Mouse (Mus musculus): ENCODE measurements around the gene Pde4d.

Pde4d gene

DNA sequence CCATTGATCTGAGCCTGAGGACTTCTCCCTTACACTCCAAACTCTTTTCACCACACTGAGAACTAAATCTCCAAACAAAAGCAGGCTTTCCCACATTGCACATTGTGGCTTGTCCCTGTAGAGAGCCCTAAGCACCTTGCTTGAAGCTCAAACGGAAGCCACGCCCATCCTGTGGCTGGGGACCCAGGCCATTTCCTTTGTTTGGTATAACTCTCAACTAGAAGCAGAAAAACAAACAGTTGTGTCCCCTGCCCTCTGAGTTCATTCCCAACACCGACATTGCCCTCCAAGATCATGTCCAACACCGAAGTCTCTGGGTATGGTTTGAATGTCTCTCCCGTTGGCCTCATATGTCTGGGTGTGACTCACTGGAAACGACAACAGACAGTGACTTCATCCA lies 759.7 kb downstream of the Pde4d start:
- no peak for DNase-seq

DNA sequence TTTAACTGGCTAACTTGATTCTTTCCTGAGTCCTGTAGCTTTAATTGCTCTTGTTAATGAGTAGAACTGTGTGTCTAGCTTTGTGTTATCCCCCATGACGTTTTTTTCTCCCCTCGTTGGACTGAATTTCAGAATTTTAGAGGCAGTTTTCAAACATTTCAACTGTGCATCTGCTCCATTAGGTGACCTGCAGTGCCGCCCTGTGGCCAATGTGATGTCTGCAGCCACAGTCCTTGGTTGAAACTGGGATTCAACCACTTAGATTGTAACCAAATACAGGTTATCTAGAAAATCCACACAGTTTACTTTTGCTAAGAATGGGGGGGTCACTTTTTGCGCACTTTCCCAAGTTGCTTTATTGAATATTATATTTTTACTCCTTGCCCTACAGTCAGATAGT lies 760.7 kb downstream of the Pde4d start:
- DNase-seq = peak; percentile 66

DNA sequence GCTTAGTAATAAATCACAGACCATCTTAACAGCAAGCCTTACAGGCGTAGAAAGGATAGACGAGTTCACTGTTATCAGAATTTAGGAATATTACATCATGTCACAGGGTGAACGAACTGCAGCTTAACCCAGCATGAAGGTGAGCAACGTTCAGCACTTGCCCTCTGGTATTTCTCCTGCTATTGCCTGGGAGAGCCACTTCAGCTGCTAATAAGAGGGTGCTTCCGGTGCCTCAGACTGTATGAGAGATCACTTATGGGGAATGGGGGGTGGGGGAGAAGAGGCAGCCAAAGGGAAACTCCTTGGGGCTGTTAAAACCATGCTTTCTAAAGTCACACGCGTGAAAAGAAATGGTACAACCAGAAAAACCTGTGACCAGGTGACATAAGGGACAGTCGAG lies 761.7 kb downstream of the Pde4d start:
- DNase-seq = no peak

DNA sequence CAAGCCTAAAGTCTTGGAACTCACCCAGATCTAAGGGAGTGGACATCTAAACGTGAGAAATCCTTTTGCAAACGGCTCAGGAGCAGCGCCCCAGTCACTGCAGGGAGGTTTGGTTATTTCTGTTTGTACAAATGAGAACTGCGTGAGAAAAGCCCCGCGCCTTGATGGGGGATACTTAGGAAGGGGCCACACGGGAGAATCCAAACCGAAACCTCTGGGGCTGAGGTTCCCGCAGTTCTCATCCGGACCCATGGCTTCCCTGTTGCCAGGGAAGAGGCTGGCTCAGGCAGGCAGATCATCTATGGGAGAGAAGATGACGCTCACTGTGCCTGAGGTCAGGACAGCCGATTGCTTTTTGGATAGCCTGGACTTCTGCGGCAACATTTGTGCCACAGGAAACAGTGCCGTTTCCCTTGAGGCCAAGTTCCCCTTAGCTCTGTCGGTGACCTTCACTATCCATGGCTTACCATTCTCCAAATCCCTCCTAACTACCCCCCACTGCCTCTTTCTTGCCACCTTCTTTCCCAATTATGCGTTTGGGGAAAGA lies 762.3 kb downstream of the Pde4d start:
- no peak for DNase-seq

DNA sequence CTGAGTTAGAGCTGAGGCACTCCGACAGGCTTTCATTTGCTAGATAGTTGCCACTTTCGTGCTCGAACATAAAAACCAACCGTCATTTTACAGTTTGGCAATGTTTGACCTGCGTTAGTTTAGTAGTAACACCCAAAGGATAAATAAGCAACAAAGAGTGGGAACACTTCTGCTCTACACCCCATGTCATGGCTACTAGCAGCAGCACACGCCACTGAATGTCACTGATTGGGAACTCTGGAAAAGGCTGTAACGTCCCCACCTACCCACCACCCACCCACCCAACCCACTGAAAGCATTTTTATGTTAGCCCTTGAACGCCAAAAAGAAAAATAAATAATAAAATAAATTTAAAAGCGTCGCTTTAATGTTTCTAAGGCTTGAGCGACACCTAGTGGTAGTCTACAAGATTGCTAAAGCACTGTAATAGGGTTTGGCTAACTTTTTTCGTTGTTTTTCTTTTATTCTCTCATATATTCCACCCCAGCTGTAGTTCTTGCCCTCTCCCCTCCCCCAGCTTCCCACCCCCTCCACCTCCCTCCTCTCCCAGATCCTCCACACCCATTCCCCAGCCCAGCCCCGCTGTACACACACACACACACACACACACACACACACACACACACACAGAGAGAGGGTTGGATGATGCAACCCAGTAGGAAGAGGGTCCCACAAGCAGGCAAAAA lies 763.2 kb downstream of the Pde4d start:
- peak; percentile 52 for DNase-seq

DNA sequence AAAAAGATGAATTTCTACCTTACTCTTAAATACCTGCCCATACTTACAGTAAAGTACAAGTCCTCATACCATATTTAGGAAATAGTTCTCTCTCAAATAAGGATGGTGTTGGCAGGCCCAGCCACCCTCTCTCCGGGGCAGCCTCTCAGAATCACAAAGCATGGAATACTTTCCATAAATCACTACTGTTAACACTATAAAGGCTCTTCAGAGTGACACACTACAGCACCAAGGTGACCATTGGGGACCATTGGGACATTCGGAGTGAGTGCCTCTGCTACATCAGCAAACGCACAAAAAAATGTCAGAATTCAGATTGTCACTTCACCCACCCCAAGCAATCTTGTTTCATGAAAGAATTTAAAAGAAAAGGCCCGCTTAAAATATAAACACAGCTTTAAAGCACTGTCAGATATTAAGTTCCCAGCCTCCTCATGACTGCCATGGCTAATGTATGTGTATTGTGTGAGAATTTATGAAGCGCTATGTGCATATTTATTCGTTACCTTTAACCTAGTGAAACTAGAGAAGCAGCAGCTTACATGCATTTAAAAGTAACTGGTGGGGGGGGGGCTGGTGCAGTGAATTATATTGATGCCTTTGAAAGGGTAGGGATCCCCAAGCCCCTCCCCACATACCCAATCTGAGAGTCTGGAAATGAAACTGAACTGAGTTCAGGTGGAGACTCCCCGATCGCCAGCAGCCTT lies 769.4 kb downstream of the Pde4d start:
- no peak for DNase-seq

DNA sequence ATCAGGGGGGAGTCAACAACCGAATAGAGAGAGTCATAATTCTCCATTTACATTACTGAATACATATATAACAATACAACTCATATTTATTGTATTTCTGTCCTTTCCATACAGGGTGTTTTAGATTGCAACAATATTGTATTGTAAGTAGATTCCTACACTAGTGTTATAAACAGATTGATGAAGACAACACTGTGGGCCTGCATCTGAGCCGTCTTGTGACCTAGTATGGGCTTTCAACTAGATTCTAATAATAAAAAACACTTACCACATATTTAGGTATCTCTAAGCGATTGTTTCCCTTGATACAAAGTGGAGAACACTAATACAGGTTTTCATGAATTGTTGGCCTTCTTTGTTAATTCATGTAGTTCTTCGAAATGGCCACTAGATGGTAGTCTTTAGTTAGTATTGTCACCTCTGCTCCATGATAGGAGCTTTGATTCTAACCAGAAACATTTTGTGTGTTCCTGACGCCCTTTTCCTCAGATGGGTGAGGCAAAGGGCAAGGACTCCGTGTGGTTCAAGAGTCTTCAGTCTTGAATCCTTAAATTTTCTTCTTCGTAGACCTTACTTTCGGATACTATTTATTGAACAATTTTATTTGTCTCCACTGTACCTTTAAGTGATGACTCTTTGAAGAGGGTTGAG lies 779.3 kb downstream of the Pde4d start:
- DNase-seq = peak; percentile 86

DNA sequence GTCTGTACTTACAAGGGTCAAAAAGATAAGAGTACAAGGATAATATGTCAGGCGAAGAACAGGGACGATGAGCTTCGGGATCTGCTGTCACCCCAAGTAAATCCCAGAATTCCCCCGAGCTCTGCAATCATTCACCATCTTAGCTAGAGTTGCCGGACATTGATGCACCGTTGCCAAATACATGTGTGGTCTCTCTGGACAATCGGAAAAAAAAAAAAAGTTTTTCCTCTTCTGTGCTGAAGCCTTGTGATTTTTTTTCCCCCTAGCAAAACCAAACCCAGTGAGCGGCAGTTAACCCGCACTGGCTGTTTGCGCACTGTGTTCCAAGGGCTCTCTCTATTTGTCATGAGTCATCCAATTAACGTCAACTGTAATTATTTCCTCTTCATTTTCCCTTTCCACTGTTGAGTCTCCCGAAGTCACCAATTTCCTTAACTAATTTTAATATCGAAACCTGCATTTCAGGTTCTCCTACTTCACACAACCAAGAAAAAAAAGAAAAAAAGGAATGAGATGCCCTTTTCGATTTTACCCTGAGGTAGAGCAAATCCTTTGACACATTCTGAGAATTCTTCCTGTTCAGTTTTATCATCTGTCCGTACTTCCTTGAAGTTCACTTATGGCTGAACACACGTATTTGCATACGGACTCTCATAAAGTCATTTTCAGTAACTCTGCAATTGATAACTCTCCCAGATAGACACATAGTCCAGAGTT lies 780.0 kb downstream of the Pde4d start:
- peak; percentile 82 for DNase-seq

DNA sequence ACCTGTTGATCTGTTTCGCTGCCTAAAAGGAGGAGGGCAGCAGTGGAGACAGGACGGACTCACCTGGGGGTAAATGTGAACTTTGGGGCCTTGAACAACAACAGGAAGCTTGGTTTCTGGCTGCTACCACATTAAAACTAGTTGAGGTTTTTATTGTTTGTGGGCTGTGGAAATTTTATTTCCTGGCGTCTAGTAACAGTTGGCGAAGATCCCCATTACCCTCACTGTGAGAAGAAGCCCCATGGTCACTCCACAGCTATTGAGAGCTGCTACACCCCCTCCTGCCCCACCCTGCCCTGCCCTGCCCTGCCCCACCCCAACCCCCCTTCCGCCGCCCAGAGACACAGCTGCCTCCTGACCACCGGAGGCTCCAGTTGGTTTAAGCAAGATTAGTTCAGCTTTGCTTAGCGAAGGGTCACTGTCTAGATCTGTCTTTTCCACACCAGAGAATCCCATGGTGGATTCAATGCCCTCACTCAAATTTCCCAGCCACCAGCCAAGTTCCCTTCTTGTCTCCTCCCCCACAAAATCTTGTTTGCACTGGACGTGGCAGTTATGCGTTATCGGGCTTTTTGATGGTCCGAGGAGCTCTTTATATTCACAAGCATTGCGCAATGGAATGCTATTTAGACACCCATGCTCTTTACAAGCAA lies 780.7 kb downstream of the Pde4d start:
- peak; percentile 74 for DNase-seq

DNA sequence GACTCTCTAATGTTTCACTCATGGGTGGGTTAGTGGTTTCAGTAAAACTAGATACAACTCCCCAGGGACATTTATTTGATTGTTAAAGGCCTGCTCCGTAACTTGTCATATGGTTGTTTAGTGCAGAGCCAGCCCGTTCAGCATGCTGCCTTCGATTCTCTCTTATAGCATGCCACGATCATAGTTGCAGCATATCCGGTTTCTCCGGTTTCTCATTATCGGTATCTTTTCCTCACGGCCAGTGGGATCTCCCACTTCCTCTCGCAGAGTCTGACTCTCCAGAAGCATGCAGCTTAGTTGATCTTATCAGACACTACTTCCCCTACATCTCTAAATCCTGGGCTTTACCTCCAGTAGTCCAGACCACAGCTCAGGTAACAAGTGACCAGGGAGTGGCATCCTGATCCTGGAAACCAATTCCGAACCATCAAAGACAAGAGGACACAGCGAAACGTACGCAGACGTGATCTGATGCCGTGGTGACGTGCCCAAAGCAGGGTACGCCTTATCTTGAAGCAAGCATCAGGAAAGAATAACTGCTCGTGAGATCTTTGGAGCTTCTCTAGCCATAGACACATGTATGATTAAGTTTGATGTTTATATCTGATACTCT lies 782.2 kb downstream of the Pde4d start:
- no peak for DNase-seq

DNA sequence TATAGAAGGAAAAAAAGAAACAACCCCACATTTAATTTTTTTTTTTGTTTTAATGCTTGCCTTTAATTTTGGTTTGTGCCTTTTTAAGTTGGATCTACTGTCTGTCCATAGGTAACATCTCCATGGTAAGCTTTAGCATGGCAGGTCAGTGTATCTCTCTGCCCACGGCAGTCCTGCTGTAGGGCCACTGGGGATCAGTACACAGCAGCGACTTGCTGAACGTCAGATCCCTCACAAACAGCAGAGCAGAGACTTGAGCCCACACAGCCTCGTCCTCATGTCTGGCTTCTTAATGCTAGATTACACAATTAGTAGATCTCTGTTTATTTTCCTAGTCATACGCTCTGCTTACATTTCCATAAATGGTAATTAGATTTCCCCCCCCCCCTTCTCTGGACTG lies 782.8 kb downstream of the Pde4d start:
- no peak for DNase-seq

DNA sequence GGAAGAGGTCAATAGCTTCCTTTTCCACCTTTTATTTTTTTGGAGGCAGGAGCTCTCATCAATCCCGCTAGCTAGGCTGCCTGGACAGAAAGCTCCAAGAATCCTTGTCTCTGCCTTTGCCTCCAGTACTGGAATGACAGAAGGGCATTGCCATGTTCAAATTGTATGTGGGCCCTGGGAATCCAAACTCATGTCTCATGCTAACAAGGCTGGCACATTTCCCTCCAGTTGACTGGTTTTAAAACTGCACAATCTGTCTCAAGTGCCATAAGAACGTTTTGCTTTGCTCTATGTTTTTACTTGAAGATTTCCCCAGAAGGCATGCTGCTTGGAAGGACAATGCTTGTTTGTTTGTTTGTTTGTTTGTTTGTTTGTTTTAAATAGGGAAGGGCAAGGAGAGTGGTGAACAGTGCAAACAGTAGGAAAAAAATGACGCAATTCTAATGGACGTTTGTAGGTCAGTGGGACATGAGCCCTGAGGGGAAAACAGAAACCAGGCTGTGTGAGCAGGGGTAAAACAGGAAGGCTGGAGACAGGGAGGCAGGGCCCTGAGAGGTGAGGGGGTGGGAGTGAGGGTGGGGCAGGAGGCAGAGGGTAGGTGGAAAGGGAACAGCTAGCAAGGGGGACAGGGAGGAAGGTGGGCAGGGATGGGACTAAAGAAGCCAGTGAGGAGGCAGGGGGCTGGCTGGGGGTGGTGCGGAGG lies 784.3 kb downstream of the Pde4d start:
- peak; percentile 93 for DNase-seq

DNA sequence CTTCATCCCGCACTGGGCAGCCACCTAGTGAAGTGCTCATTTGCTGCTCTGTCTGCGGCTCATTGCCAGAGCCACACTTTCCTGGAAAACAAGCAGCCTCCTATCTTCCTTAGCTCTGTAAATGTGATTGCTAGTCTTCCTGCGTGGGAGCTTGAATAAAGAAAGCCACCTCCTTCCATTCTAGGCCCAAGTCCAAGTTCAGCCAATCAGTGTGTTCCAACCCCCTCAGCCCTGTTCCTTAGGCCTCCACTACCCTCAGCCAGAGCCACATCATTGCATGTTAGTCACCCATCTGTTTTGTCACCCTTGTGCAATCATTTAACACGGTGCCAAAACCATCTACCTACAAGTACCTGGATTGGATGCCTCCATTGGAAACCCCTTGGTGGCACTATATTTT lies 786.3 kb downstream of the Pde4d start:
- DNase-seq = no peak

DNA sequence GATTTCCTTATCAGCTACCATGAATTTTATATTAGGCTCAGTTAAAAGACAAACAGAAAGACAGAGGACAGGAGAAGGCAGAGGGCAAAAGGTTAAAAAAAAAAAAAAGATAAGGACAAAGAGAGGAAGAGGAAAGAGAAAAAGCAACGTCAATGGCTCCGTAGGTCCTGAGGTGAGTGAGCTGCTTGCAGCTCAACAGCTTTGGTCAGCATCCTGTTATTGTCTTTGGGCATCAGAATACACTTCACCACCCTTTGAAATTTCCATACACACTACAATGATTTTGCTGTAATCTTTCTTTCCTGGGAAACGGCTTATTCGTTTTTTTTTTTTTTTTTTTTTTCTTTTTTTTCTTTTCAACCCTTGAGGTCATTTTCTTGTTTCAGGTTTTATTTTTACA lies 788.9 kb downstream of the Pde4d start:
- no peak for DNase-seq

DNA sequence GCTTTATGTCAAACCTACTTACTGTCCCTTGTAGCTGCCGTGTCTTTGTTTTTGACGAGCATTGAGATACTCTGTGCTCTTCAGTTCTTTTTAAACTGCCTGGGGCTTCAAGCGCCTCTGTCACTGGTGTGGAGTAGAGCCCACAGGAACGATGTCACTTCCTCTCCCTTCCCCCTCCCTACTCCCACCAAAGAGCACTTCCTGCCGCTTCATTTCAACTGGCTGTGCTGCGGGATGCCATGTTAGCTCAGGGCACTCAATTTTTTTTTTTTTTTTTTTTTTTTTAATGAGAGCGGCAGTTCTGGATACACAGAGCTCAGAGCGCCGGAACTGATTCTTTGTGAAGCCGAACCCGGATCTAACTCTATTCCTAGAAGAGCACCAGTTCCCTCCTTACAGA lies 789.5 kb downstream of the Pde4d start:
- DNase-seq = peak; percentile 93

DNA sequence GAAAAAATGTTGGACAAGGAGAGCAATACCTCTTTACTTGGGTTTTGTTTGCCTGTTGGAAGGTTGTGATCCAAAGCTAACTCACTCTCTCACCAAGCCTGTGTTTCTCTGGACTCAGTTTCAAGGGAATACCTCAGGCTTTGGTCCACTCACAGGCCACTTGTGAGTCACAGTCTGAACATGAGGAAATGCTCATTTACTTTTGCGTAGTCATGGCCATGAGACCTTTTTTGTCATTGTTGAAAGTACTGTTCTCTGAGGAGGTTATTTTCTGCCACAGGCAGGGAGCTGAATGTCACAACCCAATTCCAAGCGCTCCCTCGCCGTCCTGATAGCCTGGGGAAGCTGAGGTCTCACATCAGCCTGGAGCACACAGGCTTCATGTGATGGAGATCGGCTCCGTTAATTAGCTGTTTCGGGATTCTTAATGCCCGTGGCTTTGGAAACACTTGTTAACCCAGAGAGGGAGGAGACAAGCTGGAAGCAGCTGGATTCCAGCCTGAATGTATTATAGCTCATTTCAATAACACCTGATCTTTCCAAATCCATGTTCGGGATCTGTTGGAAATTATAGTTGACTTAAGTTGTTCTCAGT lies 792.8 kb downstream of the Pde4d start:
- DNase-seq = peak; percentile 52

DNA sequence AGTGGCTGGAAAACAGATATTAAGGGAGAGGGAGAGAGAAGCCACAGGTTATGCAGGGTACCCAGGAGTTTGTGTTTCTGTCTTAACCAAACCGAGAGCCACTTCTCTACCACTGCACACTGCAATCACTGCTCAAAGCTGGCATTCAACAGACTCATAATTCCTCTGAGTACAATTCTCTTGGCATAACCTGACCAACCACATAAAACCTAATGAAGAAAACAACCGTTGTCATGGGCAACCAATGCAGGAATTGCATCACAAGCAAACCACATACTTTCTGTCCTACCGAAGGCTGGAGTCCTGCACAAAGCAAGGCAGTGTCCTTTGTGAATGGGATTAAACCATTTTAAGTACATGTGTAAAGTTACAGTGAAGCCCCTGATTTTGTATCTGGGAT lies 793.4 kb downstream of the Pde4d start:
- DNase-seq = no peak

DNA sequence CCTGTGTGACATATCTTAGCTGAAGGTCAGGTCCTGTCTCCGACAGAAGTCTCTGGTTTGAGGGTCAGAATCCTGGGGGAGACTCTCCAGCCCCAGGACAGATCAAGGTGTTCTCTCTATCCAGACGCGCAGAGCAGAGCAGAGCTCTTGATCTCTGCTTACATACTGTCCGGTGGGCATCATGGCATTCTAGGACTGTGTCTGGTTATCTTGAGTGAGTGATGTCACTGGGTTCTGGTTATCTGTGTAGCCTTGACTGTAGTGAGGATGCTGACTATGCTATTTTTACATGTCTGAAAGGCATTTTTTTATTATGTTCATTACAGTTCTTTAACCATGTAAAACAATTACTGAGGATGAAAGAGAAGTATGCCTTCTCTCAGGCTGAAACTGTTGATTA lies 797.3 kb downstream of the Pde4d start:
- DNase-seq = no peak

DNA sequence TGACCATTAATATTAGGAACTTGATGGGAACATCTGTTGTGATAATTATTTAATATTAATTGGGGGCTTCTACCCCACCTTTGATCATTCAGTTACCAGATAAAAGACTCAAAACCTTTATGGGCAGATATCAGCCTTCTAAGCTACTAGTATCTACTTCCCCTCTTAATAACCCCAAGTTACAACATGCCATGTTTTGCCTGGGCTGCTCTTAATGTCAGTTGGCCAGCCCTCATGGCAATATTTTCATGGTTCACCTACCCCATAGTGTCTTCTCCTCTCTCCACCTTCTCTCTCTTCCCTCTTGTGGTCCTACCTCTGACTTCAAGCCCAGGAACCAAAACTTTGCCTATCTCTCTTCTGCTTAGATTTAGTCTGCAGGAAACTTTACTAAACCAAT lies 799.6 kb downstream of the Pde4d start:
- no peak for DNase-seq

DNA sequence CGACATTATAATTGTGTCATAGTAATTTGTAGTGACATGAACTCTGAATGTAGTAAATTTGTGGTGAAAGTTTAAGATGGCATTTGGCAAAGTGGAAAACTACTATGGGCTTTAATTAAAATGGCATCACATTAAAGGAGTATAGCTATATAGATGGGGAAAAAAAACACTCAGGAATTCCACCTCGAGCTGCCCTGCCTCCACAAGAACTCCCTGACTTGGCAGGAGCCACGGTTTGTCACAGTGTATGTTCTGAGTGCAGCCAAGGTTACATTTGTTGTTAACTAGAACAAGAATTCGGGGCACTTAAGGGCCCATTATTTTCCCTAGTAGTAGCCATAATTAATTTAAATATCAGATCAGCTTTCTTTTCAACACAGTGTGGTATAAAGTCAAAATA lies 805.9 kb downstream of the Pde4d start:
- DNase-seq = no peak

DNA sequence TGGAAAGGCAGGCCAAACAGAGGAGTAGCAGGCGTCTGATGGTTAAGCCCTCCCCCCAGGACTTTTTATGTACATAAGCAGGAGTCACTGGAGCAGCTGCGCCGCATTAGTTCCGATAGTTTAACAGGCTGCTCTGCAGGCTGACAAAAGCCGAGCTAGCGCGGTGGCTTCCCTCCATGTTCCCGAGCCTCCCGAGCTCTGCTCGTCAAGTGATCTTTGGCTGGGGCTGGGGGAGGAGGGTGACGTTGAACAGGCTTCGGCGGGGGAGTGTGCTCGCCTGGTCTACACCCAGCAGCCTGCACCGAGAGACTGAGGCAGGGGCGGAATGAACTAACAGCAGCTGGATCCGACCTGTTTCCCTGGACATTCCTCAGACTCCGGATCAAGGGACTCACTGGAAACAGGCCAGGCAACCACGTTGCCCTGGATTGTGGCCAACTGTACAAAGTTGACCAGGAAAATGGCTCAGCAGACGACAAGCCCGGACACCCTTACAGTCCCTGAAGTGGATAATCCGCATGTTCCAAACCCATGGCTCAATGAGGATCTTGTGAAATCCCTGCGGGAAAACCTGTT lies 810.6 kb downstream of the Pde4d start:
- DNase-seq = peak; percentile 93
